Comparison of ENCODE assay signal across 18 mouse cellular contexts in genomic region chr9:46121486-46121885, GRCm38 (mm10).
DNase-seq lines count a peak whose midpoint lies in the region; ATAC-seq and TF ChIP-seq lines count a peak whose summit lies in the region.
"Had no signal": no experiment of that assay in that cellular context is flagged by ENCODE, and none has a peak within 500 bp of the region (broad histone marks: within the 10 kb centered on the region; RNA-seq: fewer than 3 reads in every experiment).

No protein-coding gene starts in this region.

- H3K79me2 ChIP-seq in macrophage (ENCODE audit: inconsistent target): peaks cover 43% of the 10 kb centered on the region; the same call in 1 of the 2 replicates

- no peak overlapping the region for H3K9ac ChIP-seq in heart, postnatal 0 days (replicated peaks; ENCODE audit: low read depth, low read length)
- H3K9ac ChIP-seq in midbrain, embryonic 15.5 days: no peak overlapping the region
- H3K9ac ChIP-seq: kidney, embryonic 15.5 days; liver, embryonic 14.5 days; neural tube, embryonic 13.5 days had no signal

- ATAC-seq in heart, postnatal 0 days (ENCODE audit: insufficient read depth, low read depth): no peak
- ATAC-seq in midbrain, embryonic 15.5 days (replicated peaks): no peak
- ATAC-seq: CD4-positive, CD25-positive, alpha-beta regulatory T cell, adult 4 months; hindbrain, postnatal 0 days had no signal

- no peak for DNase-seq in heart, postnatal 0 days (ENCODE audit: low spot score)
- DNase-seq in heart, postnatal 4 days: no peak
- no peak for DNase-seq in midbrain, embryonic 10.5 days (ENCODE audit: low spot score)
- no peak for DNase-seq in left cerebral cortex, adult 2 months (ENCODE audit: extremely low spot score in 1 of 2, low spot score in 2 of 2)
- DNase-seq in natural killer cell, adult 2 months (ENCODE audit: low spot score in 2 of 2): no peak
- no peak for DNase-seq in layer of hippocampus, adult 18-20 months (ENCODE audit: low spot score in 2 of 2)
- DNase-seq: cerebellum, adult 8-10 months; heart, adult 18-20 months; heart, postnatal 10 days; midbrain, embryonic 14.5 days had no signal

- H3K4me1 ChIP-seq in heart, postnatal 0 days (ENCODE audit: control insufficient read depth, insufficient read depth): peaks cover 16% of the 10 kb centered on the region
- peaks cover 21% of the 10 kb centered on the region for H3K4me1 ChIP-seq in midbrain, embryonic 10.5 days
- H3K4me1 ChIP-seq in midbrain, embryonic 15.5 days: peaks cover 13% of the 10 kb centered on the region

- WGBS in heart, postnatal 0 days: 78% methylated on average over 4 of the region's 4 CpGs
- WGBS in midbrain, embryonic 10.5 days: 84% methylated on average over 4 of the region's 4 CpGs
- 85% methylated on average over 4 of the region's 4 CpGs for WGBS in midbrain, embryonic 15.5 days
- WGBS in macrophage (ENCODE audit: missing documents): 21% methylated on average over 4 of the region's 4 CpGs

- no peaks in the 10 kb centered on the region for H3K27me3 ChIP-seq in heart, postnatal 0 days (ENCODE audit: control insufficient read depth, insufficient read depth, low read length)
- no peaks in the 10 kb centered on the region for H3K27me3 ChIP-seq in midbrain, embryonic 10.5 days (ENCODE audit: low read depth, poor library complexity, severe bottlenecking)
- H3K27me3 ChIP-seq in midbrain, embryonic 15.5 days (replicated peaks): no peaks in the 10 kb centered on the region
- H3K27me3 ChIP-seq: kidney, embryonic 15.5 days; neural tube, embryonic 13.5 days had no signal

- intact Hi-C loops in left cerebral cortex, adult 2 months (cut with DNase I): no loop called here

- TF ChIP-seq EP300 in heart, postnatal 0 days (IDR thresholded peaks at IDR 0.05; ENCODE audit: low read depth): no peak

- H3K36me3 ChIP-seq in heart, postnatal 0 days (replicated peaks; ENCODE audit: control insufficient read depth, insufficient read depth, low read length): peaks cover 23% of the 10 kb centered on the region
- H3K36me3 ChIP-seq in midbrain, embryonic 10.5 days: peaks cover 22% of the 10 kb centered on the region
- H3K36me3 ChIP-seq in midbrain, embryonic 15.5 days (replicated peaks): no peaks in the 10 kb centered on the region
- peaks cover 12% of the 10 kb centered on the region; the same call in 1 of the 2 replicates for H3K36me3 ChIP-seq in macrophage (ENCODE audit: inconsistent target)

- no peak overlapping the region for H3K4me2 ChIP-seq in heart, postnatal 0 days (ENCODE audit: low read depth, low read length)
- no peak overlapping the region for H3K4me2 ChIP-seq in midbrain, embryonic 15.5 days
- H3K4me2 ChIP-seq: kidney, embryonic 15.5 days; neural tube, embryonic 13.5 days had no signal

- no peak for TF ChIP-seq CTCF in heart, postnatal 0 days (IDR thresholded peaks at IDR 0.05; ENCODE audit: low read depth)
- no peak for TF ChIP-seq CTCF in left cerebral cortex, adult 2 months (IDR thresholded peaks at IDR 0.05)

- H3K27ac ChIP-seq in heart, postnatal 0 days (ENCODE audit: low read depth): peak overlapping the region; percentile 80; the same call in 1 of the 2 replicates
- H3K27ac ChIP-seq in midbrain, embryonic 10.5 days (replicated peaks): peak overlapping the region; percentile 35
- H3K27ac ChIP-seq in midbrain, embryonic 15.5 days: no peak overlapping the region
- H3K27ac ChIP-seq in macrophage: peak overlapping the region; percentile 75
- H3K27ac ChIP-seq in left cerebral cortex, adult 2 months: no peak overlapping the region; the same call in 1 of the 2 replicates
- H3K27ac ChIP-seq: hindbrain, postnatal 0 days; liver, embryonic 14.5 days; neural tube, embryonic 13.5 days had no signal

- no peak overlapping the region for H3K4me3 ChIP-seq in heart, postnatal 0 days (ENCODE audit: low read depth, low read length)
- H3K4me3 ChIP-seq in midbrain, embryonic 10.5 days: no peak overlapping the region
- no peak overlapping the region for H3K4me3 ChIP-seq in midbrain, embryonic 15.5 days
- H3K4me3 ChIP-seq in macrophage (ENCODE audit: inconsistent target): no peak overlapping the region
- H3K4me3 ChIP-seq in left cerebral cortex, adult 2 months: no peak overlapping the region
- H3K4me3 ChIP-seq: erythroblast, embryonic 14.5 days; kidney, embryonic 15.5 days; neural tube, embryonic 13.5 days had no signal

- H3K9me3 ChIP-seq in heart, postnatal 0 days (replicated peaks; ENCODE audit: control insufficient read depth, low read length): no peaks in the 10 kb centered on the region
- peaks cover 6% of the 10 kb centered on the region for H3K9me3 ChIP-seq in midbrain, embryonic 10.5 days (replicated peaks)
- no peaks in the 10 kb centered on the region for H3K9me3 ChIP-seq in midbrain, embryonic 15.5 days
- H3K9me3 ChIP-seq: kidney, embryonic 15.5 days; neural tube, embryonic 13.5 days had no signal

Comparison
In these comparisons a context has a peak if more than half of its experiments do, and no peak if none do; other contexts are left out.
1. H3K27ac ChIP-seq: peak in heart, postnatal 0 days (single experiment), midbrain, embryonic 10.5 days (single experiment) and macrophage (single experiment); none in midbrain, embryonic 15.5 days (single experiment) and left cerebral cortex, adult 2 months (single experiment).